Mouse (Mus musculus): ENCODE measurements at regions not wholly inside any gene's neighbourhood (a gene's known extent, or its start where the extent isn't known, plus 50 kb on each side); places are given as distances from the start of the nearest gene placed in this dataset.

DNA sequence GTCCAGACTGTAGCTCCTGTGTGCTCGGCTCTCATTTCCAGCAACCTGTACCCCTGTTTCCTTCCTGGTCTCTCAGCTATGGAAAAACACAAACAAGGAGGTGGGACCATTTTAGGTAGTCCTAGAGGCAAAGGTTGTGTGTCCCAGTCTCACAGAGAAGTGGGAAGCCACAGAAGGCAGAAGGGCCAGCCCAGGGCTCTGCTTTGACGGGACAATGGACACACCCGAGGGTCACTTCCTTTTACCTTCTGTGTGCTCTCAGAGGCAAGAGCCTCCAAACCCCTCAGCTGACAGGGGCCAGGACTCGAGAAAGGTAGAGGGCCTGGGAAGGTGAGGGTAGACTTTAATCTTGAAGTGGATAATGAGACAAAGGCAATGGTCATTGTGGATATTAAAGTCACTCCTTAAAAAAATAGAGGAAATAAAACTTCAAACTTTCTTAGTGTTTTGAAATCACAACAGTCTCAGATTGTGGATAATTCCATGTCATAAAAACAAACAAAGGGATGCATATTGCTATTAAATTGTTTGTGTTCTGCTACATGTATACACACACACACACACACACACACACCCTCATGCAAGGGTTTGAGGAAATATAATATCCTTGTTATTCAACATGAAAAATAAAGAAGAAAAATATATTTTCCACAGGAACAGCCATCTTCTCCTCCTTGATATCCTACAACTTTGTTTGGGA lies 195.6 kb upstream of the Spdye4c start:
- Histone ChIP-seq H3K4me3 (ENCODE audit: insufficient read depth, low read length) (no peak overlapping the region), H3K4me1 (ENCODE audit: control insufficient read depth, insufficient read depth, low read length) (peaks cover 36% of the 10 kb centered on the region)

DNA sequence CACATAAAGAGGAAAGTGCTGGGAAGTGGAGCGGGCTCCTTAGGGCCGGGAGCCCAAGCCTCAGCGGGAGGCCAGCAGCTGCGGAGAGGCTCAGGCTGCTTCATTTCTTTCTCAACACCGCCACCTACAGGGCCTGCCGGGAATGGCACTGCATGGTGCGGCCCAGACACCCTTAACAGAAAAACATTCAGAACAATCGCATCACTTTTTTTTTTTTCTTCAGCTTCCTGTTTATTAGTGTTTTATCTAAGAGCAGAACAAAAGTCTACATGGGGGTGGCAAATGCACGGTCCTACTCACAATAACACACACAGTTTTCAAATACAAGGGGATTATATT lies 195.0 kb upstream of the Spdye4c start:
- TF ChIP-seq CTCF (IDR thresholded peaks at IDR 0.05; ENCODE audit: low read depth, low read length) (peak; percentile 74), POLR2A (IDR thresholded peaks at IDR 0.05; ENCODE audit: borderline replicate concordance, low read depth, low read length) (no peak)
- H3K4me1 ChIP-seq (ENCODE audit: control insufficient read depth, insufficient read depth, low read length), result peaks cover 31% of the 10 kb centered on the region
- H3K4me3 ChIP-seq (ENCODE audit: insufficient read depth, low read length), result no peak overlapping the region
- no peak overlapping the region for H3K27ac ChIP-seq (ENCODE audit: insufficient read depth, low read depth, low read length)

More for the DNA sequence above, 195.6 kb upstream of the Spdye4c start:
- peak overlapping the region; percentile 30 for H3K27ac ChIP-seq (ENCODE audit: insufficient read depth, low read depth, low read length)
- TF ChIP-seq CTCF (IDR thresholded peaks at IDR 0.05; ENCODE audit: low read depth, low read length) (no peak), POLR2A (IDR thresholded peaks at IDR 0.05; ENCODE audit: borderline replicate concordance, low read depth, low read length) (no peak)

DNA sequence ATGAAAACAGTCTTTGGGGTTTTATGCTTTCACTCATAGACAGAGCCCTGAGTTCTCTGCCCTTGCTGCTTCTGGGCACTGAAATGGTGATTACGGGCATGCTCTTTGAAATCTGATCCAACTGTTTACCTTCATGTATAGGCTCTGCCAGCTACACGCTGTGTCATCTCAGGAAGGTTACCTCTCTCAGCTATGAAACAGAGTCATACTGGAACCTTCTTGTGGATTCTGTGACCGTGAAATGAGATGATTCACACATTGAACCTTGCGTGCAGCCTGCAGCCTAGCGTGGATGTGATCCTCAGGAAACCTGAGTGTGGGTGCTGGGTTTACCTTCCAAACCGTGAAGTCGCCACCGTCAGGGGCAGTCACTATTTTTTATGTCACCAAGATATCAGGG lies 189.7 kb upstream of the Spdye4c start:
- Histone ChIP-seq H3K27ac (ENCODE audit: insufficient read depth, low read depth, low read length) (no peak overlapping the region), H3K4me1 (ENCODE audit: control insufficient read depth, insufficient read depth, low read length) (no peaks in the 10 kb centered on the region), H3K4me3 (ENCODE audit: insufficient read depth, low read length) (no peak overlapping the region)
- TF ChIP-seq POLR2A (IDR thresholded peaks at IDR 0.05; ENCODE audit: borderline replicate concordance, low read depth, low read length) (no peak), CTCF (IDR thresholded peaks at IDR 0.05; ENCODE audit: low read depth, low read length) (no peak)

DNA sequence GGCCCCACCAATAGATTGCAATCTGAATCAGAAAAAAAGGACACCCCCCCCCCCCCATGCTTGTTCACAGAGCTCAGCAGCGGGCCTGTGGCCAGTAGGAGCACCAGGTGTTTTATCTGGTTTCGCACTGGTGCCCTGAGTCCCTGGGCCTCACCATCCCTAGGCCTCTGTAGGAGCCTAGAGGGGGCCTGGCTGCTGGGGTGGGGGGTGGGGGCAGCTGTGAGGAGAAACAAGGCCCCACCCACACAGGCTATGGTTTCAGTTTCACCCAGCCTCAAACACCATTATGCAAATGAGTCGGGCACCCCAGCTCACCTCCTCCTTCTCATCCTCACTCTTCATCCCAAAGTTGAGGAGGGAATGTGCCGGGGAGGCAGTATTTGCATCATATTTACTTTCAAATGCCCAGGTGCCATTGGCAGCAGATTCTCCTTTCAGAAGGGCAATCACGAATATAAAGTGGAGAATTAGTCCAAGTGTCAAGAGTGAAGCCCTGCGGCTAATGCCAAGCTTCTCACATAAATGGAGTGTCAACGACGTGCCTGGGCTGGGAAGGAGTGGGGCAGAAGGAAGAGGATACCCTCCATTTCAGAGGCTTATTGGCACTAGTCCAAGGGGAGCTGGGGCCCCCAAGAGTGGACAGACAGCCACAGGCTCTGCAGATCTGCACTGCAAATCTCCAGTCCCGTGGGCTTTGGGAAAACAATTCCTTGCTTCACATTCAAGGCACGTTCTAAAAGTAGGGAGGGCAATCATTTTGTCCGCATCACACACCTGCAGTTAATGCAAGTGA lies 187.7 kb upstream of the Spdye4c start:
- TF ChIP-seq POLR2A (IDR thresholded peaks at IDR 0.05; ENCODE audit: borderline replicate concordance, low read depth, low read length) (no peak), CTCF (IDR thresholded peaks at IDR 0.05; ENCODE audit: low read depth, low read length) (no peak)
- Histone ChIP-seq H3K4me1 (ENCODE audit: control insufficient read depth, insufficient read depth, low read length) (no peaks in the 10 kb centered on the region), H3K4me3 (ENCODE audit: insufficient read depth, low read length) (no peak overlapping the region), H3K27ac (ENCODE audit: insufficient read depth, low read depth, low read length) (no peak overlapping the region)

DNA sequence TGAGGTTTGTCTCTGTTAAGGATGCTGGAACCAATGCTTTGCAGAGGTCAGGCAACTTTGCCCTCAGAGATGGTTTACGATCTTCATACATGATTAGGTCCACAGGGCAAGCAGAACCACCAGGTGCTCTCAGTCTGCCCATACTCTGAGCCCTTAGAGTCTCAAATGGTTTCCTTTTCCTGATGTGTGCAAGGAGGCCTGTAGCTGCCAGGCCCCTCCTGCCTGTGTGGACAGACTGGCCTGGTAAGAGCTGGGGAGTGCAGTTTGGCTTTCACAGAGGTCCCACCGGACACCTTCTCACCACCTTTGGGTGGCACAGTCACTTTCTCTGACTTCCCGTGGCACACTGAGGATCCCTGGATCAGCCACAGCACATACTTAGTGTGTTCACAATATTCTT lies 186.6 kb upstream of the Spdye4c start:
- TF ChIP-seq POLR2A (IDR thresholded peaks at IDR 0.05; ENCODE audit: borderline replicate concordance, low read depth, low read length) (no peak), CTCF (IDR thresholded peaks at IDR 0.05; ENCODE audit: low read depth, low read length) (no peak)
- no peak overlapping the region for H3K4me3 ChIP-seq (ENCODE audit: insufficient read depth, low read length)
- no peaks in the 10 kb centered on the region for H3K4me1 ChIP-seq (ENCODE audit: control insufficient read depth, insufficient read depth, low read length)
- H3K27ac ChIP-seq (ENCODE audit: insufficient read depth, low read depth, low read length), result no peak overlapping the region

DNA sequence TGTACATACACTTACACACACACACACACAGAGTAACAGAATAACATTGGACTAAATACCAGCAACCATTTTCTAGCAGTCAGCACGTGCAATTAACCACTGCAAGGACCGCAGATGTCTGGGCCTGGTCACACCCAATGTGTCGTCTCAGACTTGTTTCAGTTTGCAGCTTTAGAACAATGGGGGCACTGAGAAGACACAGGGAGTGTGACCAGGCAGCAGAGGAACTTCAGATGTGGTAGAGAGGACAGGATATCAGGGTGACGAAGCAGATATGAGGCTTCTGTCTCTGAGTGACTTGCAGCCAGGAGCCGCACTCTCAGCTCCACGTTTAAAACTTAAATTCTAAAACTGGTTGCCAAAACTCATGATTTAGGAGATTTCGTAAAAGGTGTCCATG lies 183.9 kb upstream of the Spdye4c start:
- H3K4me1 ChIP-seq (ENCODE audit: control insufficient read depth, insufficient read depth, low read length), result no peaks in the 10 kb centered on the region
- no peak for TF ChIP-seq POLR2A (IDR thresholded peaks at IDR 0.05; ENCODE audit: borderline replicate concordance, low read depth, low read length)
- no peak for TF ChIP-seq CTCF (IDR thresholded peaks at IDR 0.05; ENCODE audit: low read depth, low read length)
- no peak overlapping the region for H3K27ac ChIP-seq (ENCODE audit: insufficient read depth, low read depth, low read length)
- H3K4me3 ChIP-seq (ENCODE audit: insufficient read depth, low read length), result no peak overlapping the region

DNA sequence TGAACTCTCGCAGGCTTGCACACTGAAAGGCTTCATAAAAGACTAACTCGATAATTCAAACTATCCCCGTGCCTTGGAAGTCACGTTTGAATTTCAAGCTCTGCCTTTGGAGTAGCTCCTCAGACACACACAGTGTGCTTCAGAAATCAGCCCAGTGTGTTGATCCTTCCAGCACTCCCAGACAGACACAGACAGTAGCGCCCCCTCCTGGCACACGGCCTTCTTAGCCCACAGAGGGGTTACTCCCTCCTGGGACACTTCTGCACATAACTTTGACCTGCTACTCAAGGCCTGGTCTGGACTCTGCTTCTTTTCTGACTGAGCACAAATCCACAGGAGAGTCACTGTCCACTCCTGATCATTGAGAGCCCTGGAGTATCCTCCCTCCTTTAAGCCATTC lies 182.3 kb upstream of the Spdye4c start:
- H3K27ac ChIP-seq (ENCODE audit: insufficient read depth, low read depth, low read length), result no peak overlapping the region
- no peak overlapping the region for H3K4me3 ChIP-seq (ENCODE audit: insufficient read depth, low read length)
- TF ChIP-seq POLR2A (IDR thresholded peaks at IDR 0.05; ENCODE audit: borderline replicate concordance, low read depth, low read length) (no peak), CTCF (IDR thresholded peaks at IDR 0.05; ENCODE audit: low read depth, low read length) (peak; percentile 66)
- no peaks in the 10 kb centered on the region for H3K4me1 ChIP-seq (ENCODE audit: control insufficient read depth, insufficient read depth, low read length)

DNA sequence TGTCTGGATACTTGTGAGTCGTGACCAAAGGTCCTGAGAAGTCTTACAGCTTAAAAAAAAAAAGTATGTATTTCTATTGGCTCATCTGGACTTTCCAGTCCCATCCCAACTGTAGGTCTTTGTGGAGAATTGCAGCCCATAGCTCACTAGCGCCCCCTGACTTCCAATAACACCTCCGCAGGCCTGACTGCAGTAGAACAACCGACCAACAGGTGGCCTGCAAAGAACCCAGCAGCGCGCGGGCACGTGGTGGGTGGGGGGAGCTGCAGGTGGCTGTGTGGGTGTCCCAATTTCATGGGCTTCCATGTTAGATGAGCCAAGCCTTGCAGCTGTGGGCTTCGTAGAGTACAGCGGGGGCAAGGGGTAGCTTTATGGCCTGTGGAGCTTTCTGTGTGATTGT lies 178.7 kb upstream of the Spdye4c start:
- H3K4me1 ChIP-seq (ENCODE audit: control insufficient read depth, insufficient read depth, low read length), result peaks cover 13% of the 10 kb centered on the region
- H3K4me3 ChIP-seq (ENCODE audit: insufficient read depth, low read length), result no peak overlapping the region
- TF ChIP-seq CTCF (IDR thresholded peaks at IDR 0.05; ENCODE audit: low read depth, low read length), result peak; percentile 88
- TF ChIP-seq POLR2A (IDR thresholded peaks at IDR 0.05; ENCODE audit: borderline replicate concordance, low read depth, low read length), result no peak
- H3K27ac ChIP-seq (ENCODE audit: insufficient read depth, low read depth, low read length), result no peak overlapping the region

DNA sequence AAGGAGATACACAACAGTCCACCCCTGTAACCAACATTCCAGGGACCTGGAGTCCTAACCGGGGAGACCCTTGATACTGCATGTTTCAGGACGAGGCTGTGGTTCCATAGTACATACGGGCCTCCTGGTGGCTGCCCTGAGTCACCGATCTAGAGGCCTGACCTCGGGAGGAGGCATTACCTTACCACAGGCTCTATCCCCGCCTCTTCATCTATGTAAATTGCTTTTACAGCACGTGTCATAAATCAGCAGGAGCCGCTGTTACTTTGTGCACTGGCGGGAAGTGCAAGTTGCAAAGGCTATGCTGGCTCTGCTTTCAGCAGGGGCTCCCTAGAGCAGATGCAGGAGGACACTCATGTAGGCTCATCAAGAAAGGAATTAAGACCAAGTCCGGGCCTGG lies 178.0 kb upstream of the Spdye4c start:
- H3K27ac ChIP-seq (ENCODE audit: insufficient read depth, low read depth, low read length), result no peak overlapping the region
- TF ChIP-seq POLR2A (IDR thresholded peaks at IDR 0.05; ENCODE audit: borderline replicate concordance, low read depth, low read length) (no peak), CTCF (IDR thresholded peaks at IDR 0.05; ENCODE audit: low read depth, low read length) (no peak)
- H3K4me3 ChIP-seq (ENCODE audit: insufficient read depth, low read length), result no peak overlapping the region
- H3K4me1 ChIP-seq (ENCODE audit: control insufficient read depth, insufficient read depth, low read length), result peaks cover 13% of the 10 kb centered on the region

DNA sequence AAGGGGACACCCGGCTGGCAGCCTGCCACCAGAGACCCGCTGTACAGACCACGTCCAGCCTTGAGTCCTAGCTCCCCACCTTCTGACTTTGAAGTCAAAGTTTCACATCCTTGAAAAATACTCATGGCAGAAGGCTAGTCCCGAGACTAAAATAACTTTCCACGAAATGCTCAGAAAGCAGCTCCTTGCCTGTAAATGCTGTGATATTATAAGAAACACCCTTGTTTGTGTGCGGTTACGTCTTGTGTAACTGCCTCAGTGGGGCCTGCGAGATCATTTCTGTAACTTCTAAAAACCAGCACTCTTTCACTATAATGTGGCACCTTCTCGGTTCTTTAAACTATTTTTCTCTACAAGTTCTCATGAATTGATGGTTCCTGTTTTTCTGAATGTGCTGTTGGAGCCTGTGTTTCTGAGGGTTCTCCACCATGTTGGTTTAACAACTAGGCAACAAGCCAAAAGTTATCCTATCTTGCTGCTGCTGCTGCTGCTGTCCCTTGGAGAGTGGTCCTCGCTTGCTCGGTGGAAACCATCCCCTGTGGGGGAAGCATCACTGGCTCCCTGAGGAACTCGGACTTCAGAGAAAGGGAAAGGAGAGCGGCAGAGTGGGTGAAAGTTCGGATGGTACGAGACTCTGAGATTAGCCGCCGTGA lies 176.3 kb upstream of the Spdye4c start:
- H3K27ac ChIP-seq (ENCODE audit: insufficient read depth, low read depth, low read length), result 0 out of 2 replicates have a peak overlapping the region, but pooled peaks have one; percentile 29
- TF ChIP-seq CTCF (IDR thresholded peaks at IDR 0.05; ENCODE audit: low read depth, low read length) (no peak), POLR2A (IDR thresholded peaks at IDR 0.05; ENCODE audit: borderline replicate concordance, low read depth, low read length) (no peak)
- peaks cover 20% of the 10 kb centered on the region for H3K4me1 ChIP-seq (ENCODE audit: control insufficient read depth, insufficient read depth, low read length)
- no peak overlapping the region for H3K4me3 ChIP-seq (ENCODE audit: insufficient read depth, low read length)

All from bone marrow macrophage, adult 2 months (primary cell).